ENCODE assay signal across 14 mouse cellular contexts in genomic region chr15:101216036-101216435, GRCm38 (mm10). TPM values are rescaled to one million over a fixed set of nuclear protein-coding genes. Genes with fewer than 3 reads are reported as not detected.
"Had no signal": no experiment of that assay in that cellular context is flagged by ENCODE, and none has a peak within 500 bp of the region (broad histone marks: within the 10 kb centered on the region; RNA-seq: fewer than 3 reads in every experiment).

No protein-coding gene starts in this region.

- H3K27ac ChIP-seq: intestine, embryonic 15.5 days; liver, embryonic 13.5 days; midbrain, embryonic 12.5 days; neural tube, embryonic 13.5 days; stomach, embryonic 15.5 days had no signal

- H3K27me3 ChIP-seq: intestine, embryonic 15.5 days; liver, embryonic 13.5 days; midbrain, embryonic 12.5 days; neural tube, embryonic 13.5 days; stomach, embryonic 15.5 days had no signal

- DNase-seq: liver, embryonic 13.5 days; lung, adult 2 months; lung, postnatal 14 days; lung, postnatal 4 days; retina, postnatal 1 day; right cerebral cortex, postnatal 25 days; spleen, adult 18-20 months; thymus, postnatal 25 days had no signal

- H3K4me3 ChIP-seq: intestine, embryonic 15.5 days; liver, embryonic 13.5 days; midbrain, embryonic 12.5 days; myocyte; neural tube, embryonic 13.5 days; stomach, embryonic 15.5 days had no signal

- H3K4me1 ChIP-seq: liver, embryonic 13.5 days had no signal

RNA-seq across cellular contexts. Expression of gene Grasp, which starts 8.0 kb away (rescaled TPM):
- total RNA-seq: megakaryocyte-erythroid progenitor cell, adult 5-6 weeks had no signal
